Mouse (Mus musculus) common myeloid progenitor, adult 5-6 weeks (primary cell): ENCODE measurements around the gene Polr2f. TPM values are rescaled to one million over a fixed set of nuclear protein-coding genes. Genes with fewer than 3 reads are reported as not detected.

Experiments used
- total RNA-seq: library from RNA; stranded (forward); fragments of 200-1000, 187-1606 nt; gene quantifications from 2 replicates; pipeline ENCODE4 v1.2.3, GENCODE M21; 2017

The Polr2f gene
- total RNA-seq, 1 experiment from 2014 or later, result 72.3 TPM

Other genes with a start within 250 kb of the Polr2f start
- 2.7 TPM in 1 of 2 replicates, not detected in the other for gene Gm49510, start 241.3 kb upstream of the Polr2f start, total RNA-seq
- gene Sh3bp1, start 241.2 kb upstream of the Polr2f start, total RNA-seq, result 17.4 and 33.3 TPM in 2 replicates
- 4.1 and 9.2 TPM in 2 replicates for gene Pdxp, start 227.1 kb upstream of the Polr2f start, total RNA-seq
- gene Lgals1, start 214.3 kb upstream of the Polr2f start, total RNA-seq, result 322 and 335 TPM in 2 replicates
- 27.8 and 29.7 TPM in 2 replicates for gene Nol12, start 206.1 kb upstream of the Polr2f start, total RNA-seq
- 25.0 and 35.6 TPM in 2 replicates for gene Triobp, start 193.3 kb upstream of the Polr2f start, total RNA-seq
- gene H1f0, start 112.6 kb upstream of the Polr2f start, total RNA-seq, result 53.4 and 60.7 TPM in 2 replicates
- 1.4 and 3.5 TPM in 2 replicates for gene Galr3, start 99.1 kb upstream of the Polr2f start, total RNA-seq
- gene Ankrd54, start 78.1 kb upstream of the Polr2f start, total RNA-seq, result 12.0 and 18.3 TPM in 2 replicates
- 227 and 237 TPM in 2 replicates for gene Eif3l, start 65.8 kb upstream of the Polr2f start, total RNA-seq
- 2.3 and 2.5 TPM in 2 replicates for gene Micall1, start 32.1 kb upstream of the Polr2f start, total RNA-seq
- 0.14 TPM in 1 of 2 replicates, not detected in the other for gene 1700088E04Rik, start 244 bp downstream of the Polr2f start, total RNA-seq
- not detected in 2 replicates for gene Sox10, start 24.2 kb downstream of the Polr2f start, total RNA-seq
- gene Pick1, start 88.2 kb downstream of the Polr2f start, total RNA-seq, result 11.3 and 13.0 TPM in 2 replicates
- gene Gm49486, start 88.4 kb downstream of the Polr2f start, total RNA-seq, result not detected in 2 replicates
- gene Slc16a8, start 113.8 kb downstream of the Polr2f start, total RNA-seq, result not detected in 2 replicates
- gene Baiap2l2, start 144.5 kb downstream of the Polr2f start, total RNA-seq, result not detected in 2 replicates
- gene Pla2g6, start 187.4 kb downstream of the Polr2f start, total RNA-seq, result 7.8 and 16.9 TPM in 2 replicates
- gene Maff, start 205.6 kb downstream of the Polr2f start, total RNA-seq, result 5.8 and 11.7 TPM in 2 replicates